Mouse (Mus musculus) liver, embryonic 16.5 days (tissue): Measurements from ENCODE around the gene Ccdc85c. TPM values are rescaled to one million over a fixed set of nuclear protein-coding genes. Genes with fewer than 3 reads are reported as not detected.

Experiments
- ATAC-seq: fragments of 200-750 bp; cut with Nextera tagmentation; 2 replicates; pipeline ENCODE4 v1.8.0; 2017; ENCODE audit warnings: low read depth, mild to moderate bottlenecking, moderate number of reproducible peaks, moderate library complexity
- H3K27ac ChIP-seq: fragments of 300-500 bp; sonication (generic); 2 replicates; pipeline ENCODE4 v1.5.1; 2014; ENCODE audit warnings: mild to moderate bottlenecking, low read length
- H3K27me3 ChIP-seq: fragments of 300-500 bp; sonication (generic); 2 replicates; pipeline ENCODE4 v1.6.1; 2014; ENCODE audit warnings: low read depth, low read length, mixed read lengths; ENCODE audit not compliant: control insufficient read depth, insufficient read depth
- H3K36me3 ChIP-seq: fragments of 300-500 bp; sonication (generic); 2 replicates; pipeline ENCODE4 v1.6.1; 2014; ENCODE audit warnings: mild to moderate bottlenecking; ENCODE audit not compliant: control insufficient read depth, insufficient read depth
- H3K4me1 ChIP-seq: fragments of 300-500 bp; sonication (generic); 2 replicates; pipeline ENCODE4 v1.6.1; 2014; ENCODE audit warnings: low read depth, low read length, mixed read lengths; ENCODE audit not compliant: control insufficient read depth
- H3K4me2 ChIP-seq: fragments of 300-500 bp; sonication (generic); 2 replicates; pipeline ENCODE4 v1.6.1; 2014; ENCODE audit warnings: low read depth, low read length, mixed read lengths
- H3K4me3 ChIP-seq: fragments of 300-500 bp; sonication (generic); 2 replicates; pipeline ENCODE4 v1.5.1; 2014; ENCODE audit warnings: low read depth, mild to moderate bottlenecking, low read length
- H3K9ac ChIP-seq: fragments of 300-500 bp; sonication (generic); 2 replicates; pipeline ENCODE4 v1.6.1; 2014; ENCODE audit warnings: low read depth, low read length
- H3K9me3 ChIP-seq: fragments of 300-500 bp; sonication (generic); replicated peaks from 2 replicates; pipeline ENCODE4 v1.6.1; 2016; ENCODE audit warnings: low read length; ENCODE audit not compliant: control insufficient read depth
- WGBS: fragments of 180-500 bp; shearing (Covaris S2); extraction: QIAGEN DNeasy Blood & Tissue Kit; methylation state at CpG from one replicate; pipeline ENCODE4 v1.1.7; 2014; ENCODE audit not compliant: insufficient replicate concordance; 5-methylcytosine and 5-hydroxymethylcytosine counted together
- polyA plus RNA-seq: library from polyadenylated mRNA; unstranded; fragments of >200 nt; fragmentation: Nextera tagmentation; extraction: Ambion mirVana; gene quantifications from 2 replicates; pipeline ENCODE4 v1.2.1, GENCODE M21; 2015

Ccdc85c gene
- polyA plus RNA-seq, 1 experiment from 2014 or later, result 1.3 TPM

DNA sequence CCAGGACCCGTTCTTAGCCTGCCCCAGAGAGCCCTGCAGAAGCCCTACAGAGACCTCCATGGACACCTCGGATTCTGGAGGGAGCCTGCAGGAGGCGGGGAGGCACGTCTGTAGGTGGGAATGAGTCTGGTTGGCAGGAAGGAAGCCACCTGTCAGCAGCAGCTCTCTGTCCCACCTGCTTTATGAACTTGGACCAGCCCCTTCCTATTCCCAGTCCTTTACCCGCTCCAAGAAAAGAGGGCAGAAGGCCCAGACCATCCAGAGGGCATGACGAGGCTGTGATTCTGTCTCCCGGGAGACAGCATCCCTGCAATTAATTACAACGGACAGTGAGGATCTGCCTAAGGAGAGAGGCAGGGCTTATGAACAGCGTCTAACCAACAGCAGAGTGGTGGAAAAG lies 43.3 kb downstream of the Ccdc85c start:
- no peak overlapping the region for H3K27ac ChIP-seq
- no peaks in the 10 kb centered on the region for H3K36me3 ChIP-seq
- H3K4me3 ChIP-seq, result no peak overlapping the region
- H3K4me2 ChIP-seq, result no peak overlapping the region
- H3K9ac ChIP-seq, result no peak overlapping the region
- H3K9me3 ChIP-seq, result no peaks in the 10 kb centered on the region
- no peak for ATAC-seq
- H3K4me1 ChIP-seq, result peaks cover 4% of the 10 kb centered on the region
- no peaks in the 10 kb centered on the region for H3K27me3 ChIP-seq
- WGBS, result 61% methylated on average over 9 of the region's 9 CpGs

DNA sequence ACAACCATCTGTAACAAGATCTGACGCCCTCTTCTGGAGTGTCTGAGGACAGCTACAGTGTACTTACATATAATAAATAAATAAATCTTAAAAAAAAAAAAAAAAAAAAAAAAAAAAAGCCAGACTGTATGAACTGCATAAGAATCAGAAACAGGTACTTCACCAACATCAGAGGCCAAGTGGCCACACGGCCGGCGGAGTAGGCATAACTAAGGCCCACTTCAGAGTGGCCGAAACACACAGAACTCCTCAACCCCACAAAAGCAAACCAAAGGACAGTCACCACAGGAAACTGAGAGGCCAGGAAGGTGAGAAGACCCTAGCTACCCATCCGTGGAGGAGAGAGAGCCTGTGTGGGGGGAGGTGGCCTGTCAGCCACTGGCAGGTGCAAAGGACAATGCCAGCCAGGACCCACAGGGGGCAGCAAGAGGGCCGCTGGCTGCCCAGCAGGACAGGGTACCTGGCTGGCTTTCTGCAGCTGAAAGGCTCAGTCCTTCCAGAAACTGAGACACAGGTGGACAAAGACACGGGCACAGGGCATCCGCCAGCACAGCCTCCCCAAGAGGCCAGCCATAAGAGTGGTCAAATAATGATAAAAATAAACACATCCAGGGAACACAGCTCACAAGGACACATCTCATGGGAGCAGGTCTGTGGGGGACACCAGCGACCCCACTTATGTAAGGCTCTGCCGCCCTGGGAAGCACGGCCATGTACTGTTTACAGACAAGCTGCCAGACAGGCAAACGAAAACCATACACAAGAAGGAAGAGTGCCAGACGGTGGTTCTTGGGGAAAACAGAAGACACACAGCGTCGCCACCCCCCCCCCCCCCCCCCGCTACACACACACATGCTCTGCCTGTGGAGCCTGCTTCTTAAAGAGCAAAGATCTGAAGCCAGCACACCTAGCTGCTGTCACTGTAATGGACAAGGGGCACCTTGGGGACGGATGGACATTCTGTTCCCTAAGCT lies 44.1 kb downstream of the Ccdc85c start:
- H3K9me3 ChIP-seq, result no peaks in the 10 kb centered on the region
- H3K27ac ChIP-seq, result no peak overlapping the region
- no peaks in the 10 kb centered on the region for H3K36me3 ChIP-seq
- no peak overlapping the region for H3K4me3 ChIP-seq
- no peak overlapping the region for H3K9ac ChIP-seq
- WGBS, result 58% methylated on average over 16 of the region's 18 CpGs
- H3K4me1 ChIP-seq, result peaks cover 4% of the 10 kb centered on the region
- H3K4me2 ChIP-seq, result no peak overlapping the region
- no peaks in the 10 kb centered on the region for H3K27me3 ChIP-seq
- no peak for ATAC-seq

DNA sequence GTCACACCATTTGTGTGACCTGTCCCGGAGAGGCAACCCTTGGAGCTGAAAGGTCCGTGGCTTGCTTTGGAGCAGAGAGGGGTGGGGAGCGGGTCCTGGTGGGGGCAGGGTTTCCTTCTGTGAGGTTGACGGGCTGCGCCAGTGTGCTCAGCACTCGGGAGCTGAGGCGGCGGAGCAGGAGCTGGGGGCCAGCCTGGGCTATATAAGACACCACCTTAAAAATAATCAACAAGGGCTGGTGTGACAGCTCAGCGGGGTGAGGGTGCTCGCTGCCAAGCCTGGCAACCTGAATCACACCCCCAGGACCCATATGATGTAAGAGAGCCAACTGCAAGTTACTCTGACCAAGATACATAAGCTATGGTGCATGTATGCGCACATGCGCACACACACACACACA lies 45.1 kb downstream of the Ccdc85c start:
- WGBS, result 68% methylated on average over 12 of the region's 12 CpGs
- Histone ChIP-seq H3K4me1 (peaks cover 2% of the 10 kb centered on the region), H3K36me3 (no peaks in the 10 kb centered on the region), H3K27ac (no peak overlapping the region), H3K27me3 (no peaks in the 10 kb centered on the region), H3K4me3 (no peak overlapping the region), H3K4me2 (no peak overlapping the region), H3K9me3 (no peaks in the 10 kb centered on the region), H3K9ac (no peak overlapping the region)
- ATAC-seq, result no peak

DNA sequence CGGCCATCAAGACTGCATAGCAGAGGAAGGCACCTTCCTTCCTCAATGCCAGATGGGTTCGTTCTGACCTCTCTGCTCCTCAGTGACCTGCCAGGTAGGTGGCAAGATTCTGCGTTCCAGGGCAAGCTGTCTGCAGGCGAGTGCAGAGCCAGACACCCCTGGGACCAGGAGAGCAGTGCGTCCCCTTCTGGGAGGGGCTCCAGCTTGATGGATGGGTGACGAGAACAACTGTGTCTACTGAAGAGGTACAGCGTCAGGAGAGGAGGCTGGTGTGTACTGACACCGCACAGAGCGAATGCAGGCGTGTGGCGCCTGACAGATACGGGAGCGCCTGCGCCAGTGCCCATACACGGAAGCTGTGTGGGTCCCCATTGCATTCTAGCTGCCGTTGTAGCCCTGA lies 47.7 kb downstream of the Ccdc85c start:
- Histone ChIP-seq H3K4me1 (no peaks in the 10 kb centered on the region; the same call in 1 of the 2 replicates), H3K27me3 (no peaks in the 10 kb centered on the region), H3K36me3 (no peaks in the 10 kb centered on the region), H3K4me2 (no peak overlapping the region), H3K4me3 (no peak overlapping the region), H3K27ac (no peak overlapping the region), H3K9me3 (no peaks in the 10 kb centered on the region), H3K9ac (no peak overlapping the region)
- WGBS, result 70% methylated on average over 16 of the region's 16 CpGs
- ATAC-seq, result no peak

DNA sequence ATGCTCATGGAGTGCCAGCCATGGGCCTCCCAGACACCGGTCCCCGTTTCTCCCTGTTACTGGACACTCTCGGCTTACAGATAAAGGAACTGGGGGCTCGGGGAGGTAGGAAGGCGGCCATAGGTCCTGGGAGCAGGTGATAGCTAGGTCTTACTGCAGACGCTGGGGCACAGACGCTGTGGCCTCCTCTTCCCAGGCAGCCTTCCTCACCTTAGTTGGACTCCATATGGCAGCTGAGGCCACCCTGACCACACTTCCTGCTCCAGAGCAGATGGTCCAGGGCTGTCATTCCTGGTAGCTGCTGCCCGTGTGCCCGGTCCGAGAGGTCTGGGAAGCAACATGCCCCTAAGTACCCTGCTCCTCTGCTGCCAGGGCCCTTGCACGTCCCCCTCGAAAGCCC lies 48.3 kb downstream of the Ccdc85c start:
- Histone ChIP-seq H3K9me3 (no peaks in the 10 kb centered on the region), H3K4me3 (no peak overlapping the region), H3K9ac (no peak overlapping the region), H3K27me3 (no peaks in the 10 kb centered on the region), H3K27ac (no peak overlapping the region), H3K4me2 (no peak overlapping the region), H3K4me1 (no peaks in the 10 kb centered on the region; the same call in 1 of the 2 replicates), H3K36me3 (no peaks in the 10 kb centered on the region)
- whole genome bisulfite sequencing, result 62% methylated on average over 12 of the region's 12 CpGs
- ATAC-seq, result no peak

DNA sequence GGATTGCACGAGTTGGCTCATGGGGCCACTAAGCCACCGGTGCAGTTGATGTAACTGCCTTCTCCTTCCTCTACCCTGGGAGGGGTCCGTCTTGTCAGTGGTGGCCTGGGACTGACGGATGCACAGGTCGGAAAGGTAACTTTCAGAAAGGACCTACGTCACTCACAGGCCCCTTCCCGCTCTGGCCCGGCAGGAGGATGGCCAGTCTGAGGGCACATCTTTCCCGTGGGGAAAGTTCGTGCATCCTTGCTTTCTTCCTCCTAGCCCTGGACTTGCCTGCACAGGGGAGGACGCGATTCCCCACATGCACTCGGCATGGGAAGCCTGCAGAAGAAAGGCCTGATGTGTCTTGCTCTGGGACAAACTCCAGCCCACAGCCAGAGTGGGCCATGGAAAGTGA lies 49.0 kb downstream of the Ccdc85c start:
- 75% methylated on average over 13 of the region's 13 CpGs for WGBS
- no peak overlapping the region for H3K27ac ChIP-seq
- H3K27me3 ChIP-seq, result no peaks in the 10 kb centered on the region
- no peak overlapping the region for H3K9ac ChIP-seq
- no peaks in the 10 kb centered on the region for H3K9me3 ChIP-seq
- no peaks in the 10 kb centered on the region; the same call in 1 of the 2 replicates for H3K4me1 ChIP-seq
- no peaks in the 10 kb centered on the region for H3K36me3 ChIP-seq
- no peak overlapping the region for H3K4me3 ChIP-seq
- no peak for ATAC-seq
- no peak overlapping the region for H3K4me2 ChIP-seq

DNA sequence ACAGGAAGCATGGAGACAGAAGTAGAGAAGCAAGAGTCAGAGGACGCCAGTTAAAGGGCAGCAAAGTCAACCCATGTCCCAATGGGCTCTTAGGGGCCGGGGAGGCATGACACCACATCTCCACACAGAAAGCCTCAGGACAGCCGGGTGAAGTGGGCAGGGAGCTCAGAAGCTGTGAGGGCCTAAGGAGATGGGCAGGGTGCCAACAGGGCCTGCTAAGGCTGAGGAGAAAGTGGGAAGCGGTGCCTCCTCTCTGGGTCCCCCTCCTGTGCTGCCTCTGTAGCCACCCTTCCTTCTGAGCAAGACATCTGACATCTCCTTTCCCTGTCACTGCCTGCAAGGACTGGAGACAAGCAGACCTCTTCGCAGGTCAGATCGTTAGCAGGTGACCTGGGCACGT lies 49.4 kb downstream of the Ccdc85c start:
- Histone ChIP-seq H3K4me2 (no peak overlapping the region), H3K4me1 (no peaks in the 10 kb centered on the region), H3K27me3 (no peaks in the 10 kb centered on the region), H3K4me3 (no peak overlapping the region), H3K9me3 (no peaks in the 10 kb centered on the region), H3K9ac (no peak overlapping the region), H3K27ac (no peak overlapping the region), H3K36me3 (no peaks in the 10 kb centered on the region)
- ATAC-seq, result no peak
- WGBS, result 49% methylated on average over 7 of the region's 7 CpGs

DNA sequence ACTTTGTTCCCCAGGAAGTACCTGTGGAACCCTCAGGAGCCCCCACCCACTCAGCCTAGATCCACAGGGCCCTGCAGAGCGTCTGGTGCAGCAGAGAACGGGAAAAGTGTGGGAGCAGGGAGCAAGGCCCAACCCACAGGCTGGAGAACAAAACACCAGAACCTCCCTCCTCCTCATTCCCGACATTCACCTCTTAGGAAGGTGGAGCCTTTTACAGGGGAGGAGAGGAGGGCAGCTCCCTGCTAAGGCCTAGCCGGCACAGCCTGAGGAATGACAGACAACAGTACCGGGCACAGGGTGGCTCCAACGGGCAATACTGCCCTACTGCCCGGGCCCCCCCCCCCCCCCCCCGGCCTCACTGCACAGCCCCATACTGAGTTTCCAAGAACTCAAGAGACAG lies 51.9 kb downstream of the Ccdc85c start:
- no peaks in the 10 kb centered on the region for H3K27me3 ChIP-seq
- H3K9me3 ChIP-seq, result no peaks in the 10 kb centered on the region
- no peaks in the 10 kb centered on the region for H3K4me1 ChIP-seq
- no peak overlapping the region for H3K4me3 ChIP-seq
- no peak for ATAC-seq
- WGBS, result 50% methylated on average over 7 of the region's 8 CpGs
- no peaks in the 10 kb centered on the region for H3K36me3 ChIP-seq
- no peak overlapping the region for H3K9ac ChIP-seq
- H3K4me2 ChIP-seq, result no peak overlapping the region
- no peak overlapping the region for H3K27ac ChIP-seq

DNA sequence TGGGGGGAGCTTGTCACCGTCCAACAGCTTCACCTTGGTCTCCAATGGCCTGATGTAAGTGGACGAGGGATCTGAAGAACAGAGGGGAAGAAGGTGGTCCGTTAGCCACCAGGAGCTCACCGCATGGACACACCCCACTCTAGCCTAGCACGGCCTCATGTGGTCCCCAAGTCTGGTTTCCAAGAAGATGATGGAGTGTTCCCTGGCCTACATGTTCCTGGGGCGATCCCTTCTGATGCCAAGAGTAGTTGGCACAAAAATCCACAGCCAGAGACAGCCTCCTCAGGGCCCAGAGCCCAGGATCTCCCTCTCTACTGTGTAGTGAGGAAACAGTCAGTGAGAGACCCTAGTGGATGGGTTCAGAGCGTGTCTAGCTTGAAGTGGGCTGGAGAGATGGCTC lies 53.5 kb downstream of the Ccdc85c start:
- Histone ChIP-seq H3K4me3 (no peak overlapping the region), H3K27ac (no peak overlapping the region), H3K4me1 (no peaks in the 10 kb centered on the region), H3K27me3 (no peaks in the 10 kb centered on the region), H3K4me2 (no peak overlapping the region), H3K9ac (no peak overlapping the region), H3K36me3 (no peaks in the 10 kb centered on the region), H3K9me3 (no peaks in the 10 kb centered on the region)
- no peak for ATAC-seq
- 70% methylated on average over 7 of the region's 7 CpGs for WGBS
